Mouse (Mus musculus) liver, embryonic 14 days (tissue): Measurements from ENCODE around the gene Diablo. TPM values are rescaled to one million over a fixed set of nuclear protein-coding genes. Genes with fewer than 3 reads are reported as not detected.

ENCODE experiments used
- polyA plus RNA-seq: library from polyadenylated mRNA; depleted of rRNA; stranded (reverse); fragments of >200 nt; gene quantifications from 2 replicates; pipeline ENCODE4 v1.2.3, GENCODE M21; 2012; rRNA removed

Diablo gene
- polyA plus RNA-seq: 34.8 and 40.2 TPM in 2 replicates

GRCm38 (mm10) chr5:123523692-123524392 lies at the start of gene Diablo:
Diablo (minus strand) TSS chr5:123524176.

GRCm38 (mm10) chr5:123572357-123573186 lies 48.6 kb upstream of the Diablo start, which contains the start of gene Vps33a:
Vps33a (minus strand) TSS chr5:123573038.

GRCm38 (mm10) chr5:123525281-123525680 lies 1.3 kb upstream of the Diablo start, which contains the start of gene Gm49027:
Gm49027 (minus strand) TSS chr5:123525488.

GRCm38 (mm10) chr5:123510160-123510559 lies 13.8 kb downstream of the Diablo start, which contains the start of gene B3gnt4:
B3gnt4 (plus strand) TSS chr5:123510460.

GRCm38 (mm10) chr5:123489112-123489785 lies 34.7 kb downstream of the Diablo start, which contains the start of the genes Lrrc43 and Il31:
Lrrc43 (plus strand) TSS chr5:123489305.
Il31 (minus strand) TSS chr5:123489489.

Other genes starting within 250 kb of the Diablo start
- gene Bcl7a, start 180.3 kb downstream of the Diablo start, polyA plus RNA-seq: 5.0 and 5.9 TPM in 2 replicates
- gene Mlxip, start 129.4 kb downstream of the Diablo start, polyA plus RNA-seq: 3.4 and 3.6 TPM in 2 replicates
- gene Lrrc43, start 34.9 kb downstream of the Diablo start, polyA plus RNA-seq: not detected in 2 replicates
- not detected in 2 replicates for gene Il31, start 34.7 kb downstream of the Diablo start, polyA plus RNA-seq
- not detected in 2 replicates for gene B3gnt4, start 13.7 kb downstream of the Diablo start, polyA plus RNA-seq
- 0.42 and 0.98 TPM in 2 replicates for gene Gm49027, start 1.3 kb upstream of the Diablo start, polyA plus RNA-seq
- gene Vps33a, start 48.9 kb upstream of the Diablo start, polyA plus RNA-seq: 8.8 and 10.5 TPM in 2 replicates
- gene Clip1, start 160.4 kb upstream of the Diablo start, polyA plus RNA-seq: 5.9 and 7.0 TPM in 2 replicates
- gene Zcchc8, start 196.9 kb upstream of the Diablo start, polyA plus RNA-seq: 25.3 and 26.7 TPM in 2 replicates
- 43.6 TPM in 2 replicates for gene Rsrc2, start 225.2 kb upstream of the Diablo start, polyA plus RNA-seq
- 19.9 and 25.5 TPM in 2 replicates for gene Kntc1, start 225.5 kb upstream of the Diablo start, polyA plus RNA-seq